Mouse (Mus musculus) heart, embryonic 16.5 days (tissue): ENCODE data around the gene Ankrd33b. TPM values are rescaled to one million over a fixed set of nuclear protein-coding genes. Genes with fewer than 3 reads are reported as not detected.

Source experiments
- ATAC-seq: fragments of 200-750 bp; cut with Nextera tagmentation; replicated peaks from 2 replicates; pipeline ENCODE4 v1.8.0; 2017; ENCODE audit warnings: moderate number of reproducible peaks; ENCODE audit not compliant: insufficient read depth, low FRiP score; ENCODE audit errors: extremely low read depth
- H3K27ac ChIP-seq: fragments of 300-500 bp; sonication (generic); 2 replicates; pipeline ENCODE4 v1.5.1; 2014; ENCODE audit warnings: mild to moderate bottlenecking, low read length, control low read depth, moderate library complexity
- H3K27me3 ChIP-seq: fragments of 300-500 bp; sonication (generic); 2 replicates; pipeline ENCODE4 v1.6.1; 2014; ENCODE audit warnings: low read length, mixed read lengths; ENCODE audit not compliant: control insufficient read depth, insufficient read depth
- H3K36me3 ChIP-seq: fragments of 300-500 bp; sonication (generic); 2 replicates; pipeline ENCODE4 v1.6.1; 2014; ENCODE audit not compliant: control insufficient read depth, insufficient read depth
- H3K4me1 ChIP-seq: fragments of 300-500 bp; sonication (generic); 2 replicates; pipeline ENCODE4 v1.6.1; 2014; ENCODE audit warnings: low read length, mixed read lengths; ENCODE audit not compliant: control insufficient read depth, insufficient read depth
- H3K4me2 ChIP-seq: fragments of 300-500 bp; sonication (generic); 2 replicates; pipeline ENCODE4 v1.6.1; 2014; ENCODE audit warnings: low read depth, mild to moderate bottlenecking, control low read depth, low read length
- H3K4me3 ChIP-seq: fragments of 300-500 bp; sonication (generic); 2 replicates; pipeline ENCODE4 v1.5.1; 2014; ENCODE audit warnings: mild to moderate bottlenecking, control low read depth, low read length
- H3K9ac ChIP-seq: fragments of 300-500 bp; sonication (generic); 2 replicates; pipeline ENCODE4 v1.6.1; 2014; ENCODE audit warnings: low read length, control low read depth
- H3K9me3 ChIP-seq: fragments of 300-500 bp; sonication (generic); replicated peaks from 2 replicates; pipeline ENCODE4 v1.6.1; 2016; ENCODE audit warnings: low read length; ENCODE audit not compliant: control insufficient read depth
- WGBS: fragments of 180-500 bp; shearing (Covaris S2); extraction: QIAGEN DNeasy Blood & Tissue Kit; methylation state at CpG from one replicate; pipeline ENCODE4 v1.1.7; 2014; 5-methylcytosine and 5-hydroxymethylcytosine counted together
- polyA plus RNA-seq: library from polyadenylated mRNA; unstranded; fragments of >200 nt; fragmentation: Nextera tagmentation; extraction: Ambion mirVana; gene quantifications from 2 replicates; pipeline ENCODE4 v1.2.1, GENCODE M21; 2015

Ankrd33b gene
- polyA plus RNA-seq, 1 experiment from 2014 or later, result 5.4 TPM

DNA sequence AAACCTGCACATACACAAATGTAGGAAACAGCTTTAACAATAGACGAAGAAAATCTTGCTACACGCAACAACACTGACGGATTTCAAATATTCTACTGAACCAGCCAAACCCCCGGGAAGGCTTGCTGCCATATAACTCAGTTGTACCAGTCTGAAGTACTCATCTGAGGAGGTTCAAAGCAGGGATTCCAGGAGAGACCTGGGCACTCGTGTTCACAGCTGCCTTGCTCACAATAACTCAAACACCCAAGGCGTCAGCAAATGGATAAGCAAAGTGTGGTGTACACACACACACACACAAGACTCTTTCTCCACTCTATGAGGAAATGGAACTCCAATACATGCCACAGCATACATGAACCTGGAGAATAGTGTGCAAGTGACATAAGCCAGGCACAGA lies 29.5 kb downstream of the Ankrd33b start:
- H3K9me3 ChIP-seq, result no peaks in the 10 kb centered on the region
- no peaks in the 10 kb centered on the region for H3K27me3 ChIP-seq
- H3K27ac ChIP-seq, result no peak overlapping the region
- no peak overlapping the region for H3K4me2 ChIP-seq
- H3K36me3 ChIP-seq, result no peaks in the 10 kb centered on the region
- 82% methylated on average over 6 of the region's 6 CpGs for WGBS
- no peak overlapping the region for H3K4me3 ChIP-seq
- H3K9ac ChIP-seq, result no peak overlapping the region
- ATAC-seq, result no peak
- H3K4me1 ChIP-seq, result peaks cover 2% of the 10 kb centered on the region

- 0 out of 2 replicates have a peak, but pooled peaks have one; percentile 35 for ATAC-seq
- H3K4me1 ChIP-seq, result peaks cover 2% of the 10 kb centered on the region
- H3K36me3 ChIP-seq, result no peaks in the 10 kb centered on the region
- no peaks in the 10 kb centered on the region for H3K27me3 ChIP-seq
- no peak overlapping the region for H3K9ac ChIP-seq
- no peak overlapping the region for H3K27ac ChIP-seq
- H3K4me3 ChIP-seq, result no peak overlapping the region
- 78% methylated on average over 14 of the region's 14 CpGs for WGBS
- no peak overlapping the region for H3K4me2 ChIP-seq
- no peaks in the 10 kb centered on the region for H3K9me3 ChIP-seq
Observed at GRCm38 (mm10) chr15:31337192-31337741, 30.3 kb downstream of the Ankrd33b start.

GRCm38 (mm10) chr15:31336685-31337084 lies 30.8 kb downstream of the Ankrd33b start:
- 69% methylated on average over 4 of the region's 4 CpGs for WGBS
- H3K9me3 ChIP-seq, result no peaks in the 10 kb centered on the region
- no peak; the same call in 1 of the 2 replicates for ATAC-seq

GRCm38 (mm10) chr15:31334829-31335228 lies 32.7 kb downstream of the Ankrd33b start:
- Histone ChIP-seq H3K27ac (no peak overlapping the region), H3K4me1 (no peaks in the 10 kb centered on the region; the same call in 1 of the 2 replicates), H3K9ac (no peak overlapping the region), H3K27me3 (no peaks in the 10 kb centered on the region), H3K4me3 (no peak overlapping the region), H3K36me3 (no peaks in the 10 kb centered on the region), H3K4me2 (no peak overlapping the region), H3K9me3 (no peaks in the 10 kb centered on the region)
- ATAC-seq, result no peak
- 94% methylated on average over 5 of the region's 5 CpGs for WGBS

More at GRCm38 (mm10) chr15:31336685-31337084, 30.8 kb downstream of the Ankrd33b start:
- H3K27me3 ChIP-seq, result no peaks in the 10 kb centered on the region
- no peaks in the 10 kb centered on the region for H3K36me3 ChIP-seq
- no peak overlapping the region for H3K9ac ChIP-seq
- no peaks in the 10 kb centered on the region; the same call in 1 of the 2 replicates for H3K4me1 ChIP-seq
- H3K4me3 ChIP-seq, result no peak overlapping the region
- no peak overlapping the region for H3K27ac ChIP-seq
- no peak overlapping the region for H3K4me2 ChIP-seq

- H3K4me2 ChIP-seq, result no peak overlapping the region
- no peaks in the 10 kb centered on the region for H3K36me3 ChIP-seq
- no peak for ATAC-seq
- no peaks in the 10 kb centered on the region; the same call in 1 of the 2 replicates for H3K4me1 ChIP-seq
- WGBS, result 78% methylated on average over 7 of the region's 7 CpGs
- no peaks in the 10 kb centered on the region for H3K9me3 ChIP-seq
- no peak overlapping the region for H3K4me3 ChIP-seq
- H3K27me3 ChIP-seq, result no peaks in the 10 kb centered on the region
- no peak overlapping the region for H3K9ac ChIP-seq
- H3K27ac ChIP-seq, result no peak overlapping the region
Observed at GRCm38 (mm10) chr15:31332541-31333163, 34.9 kb downstream of the Ankrd33b start.

DNA sequence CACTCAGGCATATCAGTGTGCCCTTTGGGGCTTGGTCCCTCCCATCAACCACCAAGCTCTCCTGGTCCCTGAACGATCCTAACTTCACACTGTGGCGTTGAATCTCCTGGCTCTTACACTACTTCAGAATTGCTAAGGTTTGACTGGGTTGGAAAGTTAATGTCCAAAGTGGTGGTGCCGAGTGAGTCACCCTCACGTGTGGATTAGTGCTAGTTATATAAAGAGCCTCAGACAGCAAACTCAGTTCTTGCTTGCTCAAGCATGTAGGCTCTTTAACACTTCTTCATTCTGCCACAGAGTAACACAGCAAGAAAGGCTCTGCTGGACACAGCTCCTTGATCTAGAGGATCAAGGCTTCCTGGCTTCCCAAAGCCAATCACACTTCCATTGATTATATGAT lies 35.8 kb downstream of the Ankrd33b start:
- no peak for ATAC-seq

GRCm38 (mm10) chr15:31328082-31328614 lies 39.4 kb downstream of the Ankrd33b start:
- no peak for ATAC-seq
- H3K27ac ChIP-seq, result no peak overlapping the region
- H3K9ac ChIP-seq, result no peak overlapping the region
- no peaks in the 10 kb centered on the region for H3K4me1 ChIP-seq
- H3K27me3 ChIP-seq, result no peaks in the 10 kb centered on the region
- H3K4me3 ChIP-seq, result no peak overlapping the region
- H3K9me3 ChIP-seq, result no peaks in the 10 kb centered on the region
- no peaks in the 10 kb centered on the region for H3K36me3 ChIP-seq
- H3K4me2 ChIP-seq, result no peak overlapping the region
- WGBS, result 86% methylated on average over 9 of the region's 9 CpGs

More for the DNA sequence above, 35.8 kb downstream of the Ankrd33b start:
- Histone ChIP-seq H3K27me3 (no peaks in the 10 kb centered on the region), H3K9me3 (no peaks in the 10 kb centered on the region), H3K36me3 (no peaks in the 10 kb centered on the region), H3K4me1 (no peaks in the 10 kb centered on the region), H3K4me3 (no peak overlapping the region), H3K27ac (no peak overlapping the region), H3K9ac (no peak overlapping the region), H3K4me2 (no peak overlapping the region)
- 77% methylated on average over 4 of the region's 4 CpGs for WGBS

GRCm38 (mm10) chr15:31325660-31326354 lies 41.7 kb downstream of the Ankrd33b start:
- WGBS, result 88% methylated on average over 12 of the region's 12 CpGs
- Histone ChIP-seq H3K27me3 (no peaks in the 10 kb centered on the region), H3K9ac (no peak overlapping the region), H3K4me1 (no peaks in the 10 kb centered on the region), H3K27ac (no peak overlapping the region), H3K4me3 (no peak overlapping the region), H3K4me2 (no peak overlapping the region), H3K9me3 (no peaks in the 10 kb centered on the region), H3K36me3 (no peaks in the 10 kb centered on the region)
- ATAC-seq, result no peak

DNA sequence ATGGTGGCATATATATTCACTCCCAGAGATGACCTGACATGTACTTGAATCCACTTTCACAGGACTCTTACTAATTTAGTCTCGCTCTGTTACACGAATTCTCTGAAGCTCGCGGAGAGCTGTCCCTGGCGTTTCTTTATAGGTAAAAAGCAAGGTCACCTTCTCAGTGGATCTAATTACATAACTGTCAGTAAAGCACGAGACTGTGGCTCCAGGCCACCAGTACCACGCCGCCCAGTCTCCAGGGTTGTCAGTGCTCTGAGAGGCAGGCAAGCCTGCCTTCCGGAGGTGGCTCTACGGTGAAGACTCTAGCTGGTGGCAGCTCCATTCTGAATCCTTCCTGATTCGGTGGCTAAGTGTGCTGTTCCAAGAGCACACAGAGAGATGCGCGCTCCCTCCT lies 43.0 kb downstream of the Ankrd33b start:
- Histone ChIP-seq H3K27me3 (no peaks in the 10 kb centered on the region), H3K9ac (no peak overlapping the region), H3K4me1 (no peaks in the 10 kb centered on the region), H3K27ac (no peak overlapping the region), H3K9me3 (no peaks in the 10 kb centered on the region), H3K36me3 (no peaks in the 10 kb centered on the region), H3K4me2 (no peak overlapping the region), H3K4me3 (no peak overlapping the region)
- 64% methylated on average over 13 of the region's 13 CpGs for WGBS
- ATAC-seq, result no peak; the same call in 1 of the 2 replicates
